Mouse (Mus musculus): Measurements from ENCODE around the gene Whrn. TPM values are rescaled to one million over a fixed set of nuclear protein-coding genes. Genes with fewer than 3 reads are reported as not detected.

Whrn gene
- total RNA-seq, 2 experiments from 2014 or later, result 24.9 to 26.6 TPM

- DNase-seq (ENCODE audit: low spot score in 2 of 2), result no peak
These were observed 1.3 kb downstream of the Whrn start for GRCm38 (mm10) chr4:63494401-63494966.

GRCm38 (mm10) chr4:63493351-63494121 is 2.3 kb downstream of the Whrn start:
- DNase-seq (ENCODE audit: low spot score in 2 of 2), result no peak

GRCm38 (mm10) chr4:63491521-63491920 is 4.3 kb downstream of the Whrn start:
- no peak for DNase-seq (ENCODE audit: low spot score in 2 of 2)

GRCm38 (mm10) chr4:63490146-63490545 is 5.6 kb downstream of the Whrn start:
- no peak for DNase-seq (ENCODE audit: low spot score in 2 of 2)

GRCm38 (mm10) chr4:63489676-63490075 is 6.1 kb downstream of the Whrn start:
- no peak for DNase-seq (ENCODE audit: low spot score in 2 of 2)

GRCm38 (mm10) chr4:63487916-63488315 is 7.9 kb downstream of the Whrn start:
- no peak for DNase-seq (ENCODE audit: low spot score in 2 of 2)

GRCm38 (mm10) chr4:63487256-63487655 is 8.5 kb downstream of the Whrn start:
- DNase-seq (ENCODE audit: low spot score in 2 of 2), result no peak

- no peak for DNase-seq (ENCODE audit: low spot score in 2 of 2)
These were observed 9.3 kb downstream of the Whrn start for GRCm38 (mm10) chr4:63486523-63486922.

- DNase-seq (ENCODE audit: low spot score in 2 of 2), result no peak
These were observed 12.1 kb downstream of the Whrn start for GRCm38 (mm10) chr4:63483741-63484140.

GRCm38 (mm10) chr4:63480845-63481167 is 15.0 kb downstream of the Whrn start:
- no peak for DNase-seq (ENCODE audit: low spot score in 2 of 2)

GRCm38 (mm10) chr4:63480098-63480844 is 15.5 kb downstream of the Whrn start:
- peak; percentile 31 to 50 for DNase-seq (ENCODE audit: low spot score in 2 of 2)

- no peak for DNase-seq (ENCODE audit: low spot score in 2 of 2)
These were observed 17.8 kb downstream of the Whrn start for GRCm38 (mm10) chr4:63478036-63478435.

GRCm38 (mm10) chr4:63476891-63477290 is 18.9 kb downstream of the Whrn start:
- no peak for DNase-seq (ENCODE audit: low spot score in 2 of 2)

GRCm38 (mm10) chr4:63475208-63475607 is 20.6 kb downstream of the Whrn start:
- DNase-seq (ENCODE audit: low spot score in 2 of 2), result no peak

- no peak for DNase-seq (ENCODE audit: low spot score in 2 of 2)
These were observed 21.4 kb downstream of the Whrn start for GRCm38 (mm10) chr4:63474439-63474838.

GRCm38 (mm10) chr4:63467338-63467737 is 28.5 kb downstream of the Whrn start:
- no peak for DNase-seq (ENCODE audit: low spot score in 2 of 2)

- DNase-seq (ENCODE audit: low spot score in 2 of 2), result no peak
These were observed 29.6 kb downstream of the Whrn start for GRCm38 (mm10) chr4:63466192-63466591.

- DNase-seq (ENCODE audit: low spot score in 2 of 2), result peak in 1 of 2 experiments; percentile 19
These were observed 34.8 kb downstream of the Whrn start for GRCm38 (mm10) chr4:63460876-63461525.

GRCm38 (mm10) chr4:63459141-63459789 is 36.5 kb downstream of the Whrn start:
- DNase-seq (ENCODE audit: low spot score in 2 of 2), result peak; percentile 32 to 37

GRCm38 (mm10) chr4:63456547-63456946 is 39.2 kb downstream of the Whrn start:
- no peak for DNase-seq (ENCODE audit: low spot score in 2 of 2)

GRCm38 (mm10) chr4:63453939-63454513 is 41.8 kb downstream of the Whrn start:
- no peak for DNase-seq (ENCODE audit: low spot score in 2 of 2)
